Mouse (Mus musculus) cerebellum, adult 9-11 months (tissue): ENCODE measurements at regions not wholly inside any gene's neighbourhood (a gene's known extent, or its start where the extent isn't known, plus 50 kb on each side); places are given as distances from the start of the nearest gene placed in this dataset.
A peak's percentile ranks its signal among the peaks of the same experiment; 100 is the strongest.

Experiments
- DNase-seq: peaks from one replicate; pipeline ENCODE4 v3.0.0; 2022

- no peak for DNase-seq
Observed at GRCm38 (mm10) chr6:140368354-140369069, 55.3 kb upstream of the Plekha5 start.

GRCm38 (mm10) chr6:140367303-140367702, 56.6 kb upstream of the Plekha5 start:
- no peak for DNase-seq

GRCm38 (mm10) chr6:140366791-140367190, 57.1 kb upstream of the Plekha5 start:
- no peak for DNase-seq

GRCm38 (mm10) chr6:140360996-140361395, 62.9 kb upstream of the Plekha5 start:
- no peak for DNase-seq

- DNase-seq, result no peak
Observed at GRCm38 (mm10) chr6:140357901-140358300, 66.0 kb upstream of the Plekha5 start.

- DNase-seq, result no peak
Observed at GRCm38 (mm10) chr6:140357300-140357699, 66.6 kb upstream of the Plekha5 start.

GRCm38 (mm10) chr6:140354082-140354481, 69.8 kb upstream of the Plekha5 start:
- DNase-seq, result no peak

- DNase-seq, result no peak
Observed at GRCm38 (mm10) chr6:140353610-140354009, 70.2 kb upstream of the Plekha5 start.

GRCm38 (mm10) chr6:140351365-140352095, 72.3 kb upstream of the Plekha5 start:
- DNase-seq, result no peak

- no peak for DNase-seq
Observed at GRCm38 (mm10) chr6:140348578-140348977, 75.3 kb upstream of the Plekha5 start.

GRCm38 (mm10) chr6:140346929-140347328, 76.9 kb upstream of the Plekha5 start:
- DNase-seq, result no peak

GRCm38 (mm10) chr6:140343638-140344037, 80.2 kb upstream of the Plekha5 start:
- DNase-seq, result no peak

GRCm38 (mm10) chr6:140342881-140343280, 81.0 kb upstream of the Plekha5 start:
- DNase-seq, result no peak

GRCm38 (mm10) chr6:140339731-140340130, 84.1 kb upstream of the Plekha5 start:
- no peak for DNase-seq

GRCm38 (mm10) chr6:140337897-140338749, 85.7 kb upstream of the Plekha5 start:
- no peak for DNase-seq

- DNase-seq, result no peak
Observed at GRCm38 (mm10) chr6:140337083-140337491, 86.8 kb upstream of the Plekha5 start.

- DNase-seq, result no peak
Observed at GRCm38 (mm10) chr6:140336414-140336941, 87.4 kb upstream of the Plekha5 start.

GRCm38 (mm10) chr6:140333397-140333796, 90.5 kb upstream of the Plekha5 start:
- DNase-seq, result peak; percentile 7

- no peak for DNase-seq
Observed at GRCm38 (mm10) chr6:140308641-140309040, 115.2 kb upstream of the Plekha5 start.

- no peak for DNase-seq
Observed at GRCm38 (mm10) chr6:140306811-140307558, 116.9 kb upstream of the Plekha5 start.

- DNase-seq, result no peak
Observed at GRCm38 (mm10) chr6:140304105-140304504, 119.7 kb upstream of the Plekha5 start.

GRCm38 (mm10) chr6:140300470-140301145, 123.2 kb upstream of the Plekha5 start:
- DNase-seq, result no peak
